Mouse (Mus musculus) neural tube, embryonic 11.5 days (tissue): ENCODE measurements at regions not wholly inside any gene's neighbourhood (a gene's known extent, or its start where the extent isn't known, plus 50 kb on each side); places are given as distances from the start of the nearest gene placed in this dataset.

Experiments used
- ATAC-seq: fragments of 200-750 bp; cut with Nextera tagmentation; 2 replicates; pipeline ENCODE4 v1.8.0; 2017; ENCODE audit warnings: moderate number of reproducible peaks, mild to moderate bottlenecking, moderate TSS enrichment, moderate library complexity; ENCODE audit not compliant: insufficient read depth, low FRiP score, low TSS enrichment
- DNase-seq: peaks from one replicate; pipeline ENCODE4 v3.0.0-alpha.2; 2015; ENCODE audit warnings: low spot score
- H3K27ac ChIP-seq: fragments of 300-500 bp; sonication (generic); 2 replicates; pipeline ENCODE4 v1.5.1; 2014; ENCODE audit warnings: low read depth, mild to moderate bottlenecking, low read length
- H3K27me3 ChIP-seq: fragments of 300-500 bp; sonication (generic); 2 replicates; pipeline ENCODE4 v1.6.1; 2014; ENCODE audit warnings: mild to moderate bottlenecking, low read length, mixed read lengths; ENCODE audit not compliant: control insufficient read depth, insufficient read depth
- H3K36me3 ChIP-seq: fragments of 300-500 bp; sonication (generic); 2 replicates; pipeline ENCODE4 v1.6.1; 2014; ENCODE audit warnings: mild to moderate bottlenecking, low read length, moderate library complexity, mixed read lengths; ENCODE audit not compliant: control insufficient read depth, insufficient read depth
- H3K4me1 ChIP-seq: fragments of 300-500 bp; sonication (generic); 2 replicates; pipeline ENCODE4 v1.6.1; 2014; ENCODE audit warnings: low read length, mixed read lengths; ENCODE audit not compliant: control insufficient read depth, insufficient read depth
- H3K4me2 ChIP-seq: fragments of 300-500 bp; sonication (generic); 2 replicates; pipeline ENCODE4 v1.6.1; 2014; ENCODE audit warnings: low read depth, mild to moderate bottlenecking, moderate library complexity
- H3K4me3 ChIP-seq: fragments of 300-500 bp; sonication (generic); 2 replicates; pipeline ENCODE4 v1.5.1; 2014; ENCODE audit warnings: low read depth, low read length
- H3K9ac ChIP-seq: fragments of 300-500 bp; sonication (generic); 2 replicates; pipeline ENCODE4 v1.6.1; 2014; ENCODE audit warnings: mild to moderate bottlenecking, low read length
- H3K9me3 ChIP-seq: fragments of 300-500 bp; sonication (generic); 2 replicates; pipeline ENCODE4 v1.6.1; 2016; ENCODE audit warnings: low read length; ENCODE audit not compliant: control insufficient read depth
- WGBS: fragments of 180-500 bp; shearing (Covaris S2); extraction: QIAGEN DNeasy Blood & Tissue Kit; methylation state at CpG from one replicate; pipeline ENCODE4 v1.1.7; 2014; 5-methylcytosine and 5-hydroxymethylcytosine counted together

DNA sequence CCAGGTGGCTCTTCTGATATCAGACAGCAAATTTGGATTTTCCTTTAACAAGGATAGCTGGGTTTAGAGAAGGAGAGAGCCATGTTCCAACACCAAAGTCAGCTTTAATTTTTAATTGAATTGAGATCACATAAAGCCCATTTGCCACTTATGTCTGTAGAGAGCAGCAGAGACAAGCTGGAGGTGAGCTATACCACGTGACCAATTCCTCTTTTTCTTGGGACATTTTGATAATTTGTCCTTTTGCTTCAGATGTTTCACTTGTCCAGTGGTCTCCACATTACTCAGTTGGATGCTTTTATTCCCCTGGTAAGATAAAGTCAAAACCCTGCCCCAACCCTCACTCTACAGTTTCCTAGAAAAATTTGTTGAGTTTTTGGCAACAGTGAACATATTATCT, 248.6 kb upstream of the Ndst4 start:
- H3K4me3 ChIP-seq: no peak overlapping the region
- 62% methylated on average over 1 of the region's 1 CpGs for WGBS
- H3K27ac ChIP-seq: no peak overlapping the region
- no peaks in the 10 kb centered on the region for H3K27me3 ChIP-seq
- ATAC-seq: no peak
- H3K9ac ChIP-seq: no peak overlapping the region
- H3K36me3 ChIP-seq: no peaks in the 10 kb centered on the region
- no peaks in the 10 kb centered on the region for H3K4me1 ChIP-seq
- DNase-seq: no peak
- no peaks in the 10 kb centered on the region for H3K9me3 ChIP-seq
- H3K4me2 ChIP-seq: no peak overlapping the region

DNA sequence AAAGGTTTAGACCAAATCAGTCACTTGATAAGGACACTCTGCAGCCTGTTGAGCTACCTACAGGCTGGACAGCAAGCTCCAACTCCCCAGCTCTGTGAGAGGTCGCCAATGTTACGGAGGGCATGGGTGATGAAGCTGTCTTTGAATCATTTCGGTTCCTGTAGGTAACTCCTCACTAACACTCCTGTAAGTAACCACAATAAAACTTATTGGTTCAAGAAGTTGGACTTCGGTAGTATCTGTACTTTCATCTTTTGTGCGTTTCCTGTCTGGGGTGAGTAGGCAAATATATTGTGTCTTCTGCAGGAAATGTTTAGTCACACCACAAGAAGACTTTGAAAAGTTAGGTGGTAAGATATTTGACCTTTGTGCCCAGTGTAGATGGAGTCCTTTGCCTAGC, 244.1 kb upstream of the Ndst4 start:
- no peaks in the 10 kb centered on the region for H3K9me3 ChIP-seq
- DNase-seq: no peak
- no peaks in the 10 kb centered on the region for H3K27me3 ChIP-seq
- ATAC-seq: no peak
- 92% methylated on average over 5 of the region's 5 CpGs for WGBS
- no peaks in the 10 kb centered on the region for H3K36me3 ChIP-seq
- no peak overlapping the region for H3K4me3 ChIP-seq
- H3K4me1 ChIP-seq: no peaks in the 10 kb centered on the region
- H3K27ac ChIP-seq: no peak overlapping the region
- H3K9ac ChIP-seq: no peak overlapping the region
- no peak overlapping the region for H3K4me2 ChIP-seq

DNA sequence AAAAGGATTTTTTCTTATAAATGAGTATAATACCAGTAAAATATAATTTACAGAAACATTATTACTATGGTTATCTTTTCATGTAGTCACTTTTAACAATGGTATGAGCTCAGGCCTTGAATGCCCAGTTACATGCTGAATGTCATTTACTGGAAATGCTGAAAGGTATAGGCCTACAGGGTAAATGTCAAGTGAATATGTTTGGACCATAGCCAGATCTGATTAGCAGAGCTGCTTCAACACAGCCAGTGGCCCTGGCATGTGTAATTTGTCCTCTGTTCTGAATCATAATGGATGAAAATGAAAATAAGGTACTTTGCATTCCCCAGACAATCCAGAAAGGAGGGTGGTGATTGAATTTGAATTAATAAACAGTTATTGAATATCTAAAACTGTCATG, 213.3 kb upstream of the Ndst4 start:
- no peaks in the 10 kb centered on the region for H3K36me3 ChIP-seq
- H3K4me3 ChIP-seq: no peak overlapping the region
- no peaks in the 10 kb centered on the region for H3K27me3 ChIP-seq
- no peak overlapping the region for H3K4me2 ChIP-seq
- no peak overlapping the region for H3K27ac ChIP-seq
- no peak for DNase-seq
- no peaks in the 10 kb centered on the region for H3K4me1 ChIP-seq
- ATAC-seq: no peak
- no peaks in the 10 kb centered on the region for H3K9me3 ChIP-seq
- no peak overlapping the region for H3K9ac ChIP-seq

DNA sequence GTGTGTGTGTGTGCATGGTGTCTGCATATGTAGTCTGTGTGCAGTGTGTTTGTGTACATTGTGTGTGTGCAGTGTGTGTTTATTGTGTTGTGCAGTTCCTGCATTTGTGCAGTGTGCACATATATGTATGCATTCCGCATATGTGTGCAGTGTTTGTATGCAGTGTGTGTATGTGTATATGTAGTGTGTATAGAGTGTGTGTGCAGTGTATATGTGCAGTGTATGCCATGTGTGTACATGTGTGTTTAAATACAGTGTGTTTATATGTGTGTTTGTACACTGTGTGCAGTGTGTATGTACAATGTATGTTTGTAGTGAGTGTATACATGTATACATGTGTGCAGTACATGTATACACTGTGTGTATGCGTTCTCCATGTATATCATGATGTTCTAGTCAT, 183.0 kb upstream of the Ndst4 start:
- WGBS: 94% methylated on average over 2 of the region's 2 CpGs
- Histone ChIP-seq H3K9ac (no peak overlapping the region), H3K27me3 (no peaks in the 10 kb centered on the region), H3K4me1 (no peaks in the 10 kb centered on the region), H3K4me3 (no peak overlapping the region), H3K27ac (no peak overlapping the region), H3K9me3 (no peaks in the 10 kb centered on the region), H3K36me3 (no peaks in the 10 kb centered on the region), H3K4me2 (no peak overlapping the region)
- DNase-seq (no peak), ATAC-seq (no peak)

- ATAC-seq: no peak
- H3K9me3 ChIP-seq: no peaks in the 10 kb centered on the region
- no peaks in the 10 kb centered on the region for H3K27me3 ChIP-seq
- H3K27ac ChIP-seq: no peak overlapping the region
- DNase-seq: no peak
- no peaks in the 10 kb centered on the region for H3K36me3 ChIP-seq
- no peak overlapping the region for H3K4me2 ChIP-seq
- no peak overlapping the region for H3K9ac ChIP-seq
- no peaks in the 10 kb centered on the region for H3K4me1 ChIP-seq
- WGBS: 85% methylated on average over 3 of the region's 3 CpGs
- H3K4me3 ChIP-seq: no peak overlapping the region
Observed at GRCm38 (mm10) chr3:125251124-125251523, 152.8 kb upstream of the Ndst4 start.

- DNase-seq (no peak), ATAC-seq (peak; percentile 55; the same call in 1 of the 2 replicates)
- Histone ChIP-seq H3K36me3 (no peaks in the 10 kb centered on the region), H3K9me3 (no peaks in the 10 kb centered on the region), H3K9ac (no peak overlapping the region), H3K27ac (no peak overlapping the region), H3K4me3 (no peak overlapping the region), H3K4me1 (no peaks in the 10 kb centered on the region), H3K27me3 (no peaks in the 10 kb centered on the region), H3K4me2 (no peak overlapping the region)
- WGBS: 81% methylated on average over 2 of the region's 2 CpGs
Observed at GRCm38 (mm10) chr3:125260909-125261308, 143.0 kb upstream of the Ndst4 start.

- no peak overlapping the region for H3K27ac ChIP-seq
Observed at GRCm38 (mm10) chr3:125270695-125271094, 133.2 kb upstream of the Ndst4 start.

DNA sequence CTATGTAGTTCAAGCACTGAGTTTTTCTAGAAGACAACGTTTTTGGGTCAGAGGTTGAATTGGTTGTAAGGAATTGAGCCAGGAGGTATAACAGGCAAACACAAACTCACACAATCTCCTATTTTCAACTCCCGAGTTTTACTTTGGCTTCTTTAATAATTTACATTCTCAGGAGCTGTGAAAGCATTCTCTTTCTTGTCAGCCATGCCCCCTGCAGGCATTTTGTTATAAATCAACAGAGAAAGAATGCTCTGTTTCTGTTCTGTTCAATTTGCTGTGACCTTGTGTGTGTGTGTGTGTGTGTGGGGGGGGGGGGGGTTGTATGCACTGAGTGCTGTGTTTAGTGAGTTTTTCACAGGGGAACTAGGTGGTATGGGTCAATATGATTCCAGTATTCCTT, 132.7 kb upstream of the Ndst4 start:
- 11% methylated on average over 2 of the region's 2 CpGs for WGBS
- DNase-seq (no peak), ATAC-seq (peak; percentile 74)
- H3K9ac ChIP-seq: no peak overlapping the region
- no peaks in the 10 kb centered on the region for H3K36me3 ChIP-seq
- no peak overlapping the region for H3K4me3 ChIP-seq
- H3K9me3 ChIP-seq: no peaks in the 10 kb centered on the region
- H3K27ac ChIP-seq: no peak overlapping the region
- 0 out of 2 replicates have a peak, but pooled peaks cover 3% of the 10 kb centered on the region for H3K4me1 ChIP-seq
- H3K4me2 ChIP-seq: no peak overlapping the region
- no peaks in the 10 kb centered on the region for H3K27me3 ChIP-seq

More at GRCm38 (mm10) chr3:125270695-125271094, 133.2 kb upstream of the Ndst4 start:
- Histone ChIP-seq H3K36me3 (no peaks in the 10 kb centered on the region), H3K4me2 (no peak overlapping the region), H3K4me3 (no peak overlapping the region), H3K9me3 (no peaks in the 10 kb centered on the region), H3K27me3 (no peaks in the 10 kb centered on the region), H3K9ac (no peak overlapping the region), H3K4me1 (0 out of 2 replicates have a peak, but pooled peaks cover 3% of the 10 kb centered on the region)
- 61% methylated on average over 5 of the region's 5 CpGs for WGBS
- ATAC-seq (peak; percentile 40; the same call in 1 of the 2 replicates), DNase-seq (no peak)

GRCm38 (mm10) chr3:125278605-125279004, 125.3 kb upstream of the Ndst4 start:
- Histone ChIP-seq H3K4me3 (no peak overlapping the region), H3K9me3 (no peaks in the 10 kb centered on the region), H3K4me1 (no peaks in the 10 kb centered on the region), H3K4me2 (no peak overlapping the region), H3K27me3 (no peaks in the 10 kb centered on the region), H3K9ac (no peak overlapping the region), H3K36me3 (no peaks in the 10 kb centered on the region), H3K27ac (no peak overlapping the region)
- no peak for ATAC-seq
- DNase-seq: no peak
